Mouse (Mus musculus): ENCODE measurements around the gene Ap1s3. TPM values are rescaled to one million over a fixed set of nuclear protein-coding genes. Genes with fewer than 3 reads are reported as not detected.
"Not testable (repeated sequence)": the region's sequence is repeated elsewhere in the genome, so short reads cannot be mapped to it uniquely, and the experiment has no call there.

Gene Ap1s3
- total RNA-seq, 2 experiments from 2014 or later, result 12.3 to 35.8 TPM

- ATAC-seq (ENCODE audit: poor library complexity, severe bottlenecking), result peak; percentile 25
Measured at GRCm38 (mm10) chr1:79669419-79669974, 2.3 kb downstream of the Ap1s3 start.

GRCm38 (mm10) chr1:79664911-79665310, 6.9 kb downstream of the Ap1s3 start:
- ATAC-seq (ENCODE audit: poor library complexity, severe bottlenecking), result no peak

GRCm38 (mm10) chr1:79659598-79659997, 12.2 kb downstream of the Ap1s3 start:
- ATAC-seq (ENCODE audit: poor library complexity, severe bottlenecking), result no peak

GRCm38 (mm10) chr1:79657411-79657810, 14.4 kb downstream of the Ap1s3 start:
- ATAC-seq (ENCODE audit: poor library complexity, severe bottlenecking), result no peak

- no peak for ATAC-seq (ENCODE audit: poor library complexity, severe bottlenecking)
Measured at GRCm38 (mm10) chr1:79655819-79656555, 15.8 kb downstream of the Ap1s3 start.

GRCm38 (mm10) chr1:79654948-79655347, 16.8 kb downstream of the Ap1s3 start:
- no peak for ATAC-seq (ENCODE audit: poor library complexity, severe bottlenecking)

- ATAC-seq (ENCODE audit: poor library complexity, severe bottlenecking), result no peak
Measured at GRCm38 (mm10) chr1:79643411-79644110, 28.2 kb downstream of the Ap1s3 start.

- no peak for ATAC-seq (ENCODE audit: poor library complexity, severe bottlenecking)
Measured at GRCm38 (mm10) chr1:79642680-79643079, 29.1 kb downstream of the Ap1s3 start.

GRCm38 (mm10) chr1:79641355-79641754, 30.4 kb downstream of the Ap1s3 start:
- no peak for ATAC-seq (ENCODE audit: poor library complexity, severe bottlenecking)

- ATAC-seq (ENCODE audit: poor library complexity, severe bottlenecking), result no peak
Measured at GRCm38 (mm10) chr1:79640151-79640550, 31.6 kb downstream of the Ap1s3 start.

GRCm38 (mm10) chr1:79639683-79640082, 32.1 kb downstream of the Ap1s3 start:
- no peak for ATAC-seq (ENCODE audit: poor library complexity, severe bottlenecking)

GRCm38 (mm10) chr1:79639107-79639506, 32.7 kb downstream of the Ap1s3 start:
- no peak for ATAC-seq (ENCODE audit: poor library complexity, severe bottlenecking)

GRCm38 (mm10) chr1:79637768-79638167, 34.0 kb downstream of the Ap1s3 start:
- ATAC-seq (ENCODE audit: poor library complexity, severe bottlenecking), result no peak

GRCm38 (mm10) chr1:79631521-79631920, 40.3 kb downstream of the Ap1s3 start:
- ATAC-seq (ENCODE audit: poor library complexity, severe bottlenecking), result no peak

- no peak for ATAC-seq (ENCODE audit: poor library complexity, severe bottlenecking)
Measured at GRCm38 (mm10) chr1:79629726-79630125, 42.0 kb downstream of the Ap1s3 start.

GRCm38 (mm10) chr1:79626140-79626539, 45.6 kb downstream of the Ap1s3 start:
- no peak for ATAC-seq (ENCODE audit: poor library complexity, severe bottlenecking)

- no peak for ATAC-seq (ENCODE audit: poor library complexity, severe bottlenecking)
Measured at GRCm38 (mm10) chr1:79619434-79619833, 52.3 kb downstream of the Ap1s3 start.

- no peak for ATAC-seq (ENCODE audit: poor library complexity, severe bottlenecking)
Measured at GRCm38 (mm10) chr1:79616492-79616891, 55.3 kb downstream of the Ap1s3 start.

GRCm38 (mm10) chr1:79614456-79614855, 57.3 kb downstream of the Ap1s3 start:
- no peak for ATAC-seq (ENCODE audit: poor library complexity, severe bottlenecking)

GRCm38 (mm10) chr1:79611271-79611670, 60.5 kb downstream of the Ap1s3 start:
- ATAC-seq (ENCODE audit: poor library complexity, severe bottlenecking), result not testable (repeated sequence)

GRCm38 (mm10) chr1:79608856-79609255, 62.9 kb downstream of the Ap1s3 start:
- ATAC-seq (ENCODE audit: poor library complexity, severe bottlenecking), result not testable (repeated sequence)

GRCm38 (mm10) chr1:79602500-79602899, 69.3 kb downstream of the Ap1s3 start:
- ATAC-seq (ENCODE audit: poor library complexity, severe bottlenecking), result no peak
